Mouse (Mus musculus): ENCODE results near the gene Lrrc55. TPM values are rescaled to one million over a fixed set of nuclear protein-coding genes. Genes with fewer than 3 reads are reported as not detected.

Lrrc55 gene
- polyA plus RNA-seq, 1 experiment, result not detected

- Histone ChIP-seq H3K4me3 (ENCODE audit: insufficient read depth, low read depth, low read length) (no peak overlapping the region), H3K27ac (ENCODE audit: insufficient read depth, low read depth, low read length) (no peak overlapping the region), H3K4me1 (ENCODE audit: control insufficient read depth, insufficient read depth, low read length) (peaks cover 5% of the 10 kb centered on the region)
- WGBS, result 56% methylated on average over 2 of the region's 2 CpGs
- TF ChIP-seq CTCF (IDR thresholded peaks at IDR 0.05; ENCODE audit: insufficient read depth, low read depth, low read length), result no peak
- no peak for TF ChIP-seq POLR2A (IDR thresholded peaks at IDR 0.05; ENCODE audit: insufficient read depth, low read depth, low read length)
Observed at GRCm38 (mm10) chr2:85131226-85131625, 65.8 kb downstream of the Lrrc55 start.

- Histone ChIP-seq H3K4me1 (ENCODE audit: control insufficient read depth, insufficient read depth, low read length) (no peaks in the 10 kb centered on the region), H3K27ac (ENCODE audit: insufficient read depth, low read depth, low read length) (no peak overlapping the region), H3K4me3 (ENCODE audit: insufficient read depth, low read depth, low read length) (no peak overlapping the region)
- WGBS, result 59% methylated on average over 6 of the region's 6 CpGs
- TF ChIP-seq CTCF (IDR thresholded peaks at IDR 0.05; ENCODE audit: insufficient read depth, low read depth, low read length) (no peak), POLR2A (IDR thresholded peaks at IDR 0.05; ENCODE audit: insufficient read depth, low read depth, low read length) (no peak)
Observed at GRCm38 (mm10) chr2:85129496-85129971, 67.5 kb downstream of the Lrrc55 start.

DNA sequence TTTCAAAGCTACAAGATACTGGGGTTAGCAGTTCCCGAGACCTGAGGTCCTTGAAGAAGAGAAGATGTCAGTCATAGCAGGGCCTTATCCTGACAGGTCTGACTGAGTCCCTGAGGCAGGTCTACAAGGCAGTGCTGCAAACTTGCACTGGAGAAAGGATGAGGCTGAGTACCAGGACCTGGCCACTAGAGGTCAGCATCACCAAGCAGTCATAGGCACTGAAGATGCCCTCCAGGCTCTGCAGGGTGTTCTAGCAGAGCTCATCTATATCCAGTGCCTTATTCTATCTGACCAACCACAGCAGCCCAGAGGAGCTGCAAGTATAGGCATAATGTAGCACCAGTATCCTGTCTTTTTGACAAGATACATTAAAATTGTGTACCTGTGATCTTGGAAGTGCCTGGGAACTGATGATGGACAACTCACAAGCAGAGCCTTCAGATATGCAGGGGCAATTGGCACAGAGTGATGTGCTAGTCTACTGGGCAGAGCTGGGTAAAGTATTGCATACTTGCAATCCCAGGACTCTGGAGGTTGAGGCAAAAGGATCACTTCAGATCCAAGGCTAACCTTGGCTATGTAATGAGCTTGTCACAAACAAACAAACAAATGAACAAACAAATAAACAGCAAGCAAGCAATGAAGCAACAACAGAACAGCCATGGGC is 73.0 kb downstream of the Lrrc55 start:
- Histone ChIP-seq H3K27ac (ENCODE audit: insufficient read depth, low read depth, low read length) (no peak overlapping the region), H3K4me1 (ENCODE audit: control insufficient read depth, insufficient read depth, low read length) (no peaks in the 10 kb centered on the region), H3K4me3 (ENCODE audit: insufficient read depth, low read depth, low read length) (no peak overlapping the region)
- no peak for TF ChIP-seq POLR2A (IDR thresholded peaks at IDR 0.05; ENCODE audit: insufficient read depth, low read depth, low read length)
- peak; percentile 58 for TF ChIP-seq CTCF (IDR thresholded peaks at IDR 0.05; ENCODE audit: insufficient read depth, low read depth, low read length)
- 43% methylated on average over 1 of the region's 1 CpGs for WGBS

- Histone ChIP-seq H3K27ac (ENCODE audit: insufficient read depth, low read depth, low read length) (no peak overlapping the region), H3K4me1 (ENCODE audit: control insufficient read depth, insufficient read depth, low read length) (no peaks in the 10 kb centered on the region), H3K4me3 (ENCODE audit: insufficient read depth, low read depth, low read length) (no peak overlapping the region)
- TF ChIP-seq POLR2A (IDR thresholded peaks at IDR 0.05; ENCODE audit: insufficient read depth, low read depth, low read length), result no peak
- TF ChIP-seq CTCF (IDR thresholded peaks at IDR 0.05; ENCODE audit: insufficient read depth, low read depth, low read length), result no peak
- WGBS, result 24% methylated on average over 5 of the region's 5 CpGs
Observed at GRCm38 (mm10) chr2:85123187-85123868, 73.7 kb downstream of the Lrrc55 start.

Other genes with a start within 250 kb of the Lrrc55 start
- gene Prg2, start 216.7 kb downstream of the Lrrc55 start, polyA plus RNA-seq (2012; ENCODE audit: insufficient read depth, insufficient read length, low replicate concordance, missing spikeins), result not detected in 2 replicates
- gene Prg3, start 209.0 kb downstream of the Lrrc55 start, polyA plus RNA-seq (2012; ENCODE audit: insufficient read depth, insufficient read length, low replicate concordance, missing spikeins), result not detected in 2 replicates
- not detected in 2 replicates for gene Ssrp1, start 160.0 kb downstream of the Lrrc55 start, polyA plus RNA-seq (2012; ENCODE audit: insufficient read depth, insufficient read length, low replicate concordance, missing spikeins)
- gene P2rx3, start 159.7 kb downstream of the Lrrc55 start, polyA plus RNA-seq (2012; ENCODE audit: insufficient read depth, insufficient read length, low replicate concordance, missing spikeins), result not detected in 2 replicates
- gene Tnks1bp1, start 149.2 kb downstream of the Lrrc55 start, polyA plus RNA-seq (2012; ENCODE audit: insufficient read depth, insufficient read length, low replicate concordance, missing spikeins), result not detected in 2 replicates
- gene Aplnr, start 61.0 kb downstream of the Lrrc55 start, polyA plus RNA-seq (2012; ENCODE audit: insufficient read depth, insufficient read length, low replicate concordance, missing spikeins), result not detected in 2 replicates
- not detected in 2 replicates for gene Olfr987, start 142.1 kb upstream of the Lrrc55 start, polyA plus RNA-seq (2012; ENCODE audit: insufficient read depth, insufficient read length, low replicate concordance, missing spikeins)
- gene Olfr988, start 166.0 kb upstream of the Lrrc55 start, polyA plus RNA-seq (2012; ENCODE audit: insufficient read depth, insufficient read length, low replicate concordance, missing spikeins), result not detected in 2 replicates
- not detected in 2 replicates for gene Olfr992, start 212.3 kb upstream of the Lrrc55 start, polyA plus RNA-seq (2012; ENCODE audit: insufficient read depth, insufficient read length, low replicate concordance, missing spikeins)
- not detected in 2 replicates for gene Olfr993, start 217.7 kb upstream of the Lrrc55 start, polyA plus RNA-seq (2012; ENCODE audit: insufficient read depth, insufficient read length, low replicate concordance, missing spikeins)
- gene Olfr994, start 239.3 kb upstream of the Lrrc55 start, polyA plus RNA-seq (2012; ENCODE audit: insufficient read depth, insufficient read length, low replicate concordance, missing spikeins), result not detected in 2 replicates
- gene Olfr995, start 246.4 kb upstream of the Lrrc55 start, polyA plus RNA-seq (2012; ENCODE audit: insufficient read depth, insufficient read length, low replicate concordance, missing spikeins), result not detected in 2 replicates

All from olfactory bulb, adult 2 months (tissue).